Mouse (Mus musculus) T-helper 17 cell (primary cell): ENCODE data around the gene Trip6.

Experiments used
- in situ Hi-C, 2 experiments: fragments of 300-600 bp; cut with MboI, MseI; formaldehyde crosslinking; loops; 1 replicate in 1 of 2; 2 replicates in 1 of 2; pipeline ENCODE4 v1.15.1; 2025; ENCODE audit warnings: high pct_unique_total_duplicates in 2 of 2

The Trip6 gene

DNA sequence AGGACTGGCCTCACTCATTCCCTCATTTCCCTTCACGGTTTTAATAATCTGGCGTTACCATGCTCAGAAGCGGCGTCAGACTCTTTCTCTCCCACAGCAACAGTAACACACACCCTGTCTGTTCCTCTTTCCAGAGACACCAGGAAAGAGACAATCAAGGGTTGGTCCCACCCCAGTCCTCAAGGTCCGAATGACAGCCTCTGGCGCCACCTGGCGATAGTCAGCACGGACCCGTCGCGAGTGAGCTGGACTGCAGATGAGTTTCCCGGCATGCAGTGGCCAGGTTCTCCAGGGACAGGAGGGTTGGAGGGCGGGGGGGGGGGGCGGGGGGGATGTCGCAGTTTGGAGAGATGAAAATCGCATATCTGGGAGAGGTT is 27.6 kb downstream of the Trip6 start:
- in situ Hi-C loops = loop anchor here (5.0 to 25.0 kb wide), 3 partner anchors 129 to 1062 kb away; no protein-coding TSS in a partner anchor

DNA sequence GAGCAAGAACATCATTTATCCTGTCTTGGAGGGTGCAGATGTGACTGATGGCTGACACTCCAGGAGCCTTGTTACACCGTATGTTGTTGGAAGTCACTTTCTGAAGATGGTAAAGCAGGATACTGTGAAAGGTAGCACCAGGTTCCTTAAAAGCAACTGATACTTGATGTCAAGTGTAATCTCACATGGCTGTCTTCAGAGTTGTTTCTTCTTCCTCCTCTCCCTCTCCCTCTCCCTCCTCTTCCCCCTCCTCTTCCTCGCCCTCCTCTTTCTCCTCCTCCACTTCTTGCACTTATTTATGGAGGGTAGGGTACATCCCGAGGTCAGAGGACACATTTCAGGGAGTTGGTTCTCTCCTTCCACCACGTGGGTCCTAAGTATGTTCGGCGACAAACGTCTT is 28.2 kb downstream of the Trip6 start:
- in situ Hi-C loops = loop anchor here (5.0 to 25.0 kb wide), 3 partner anchors 129 to 1061 kb away; no protein-coding TSS in a partner anchor

DNA sequence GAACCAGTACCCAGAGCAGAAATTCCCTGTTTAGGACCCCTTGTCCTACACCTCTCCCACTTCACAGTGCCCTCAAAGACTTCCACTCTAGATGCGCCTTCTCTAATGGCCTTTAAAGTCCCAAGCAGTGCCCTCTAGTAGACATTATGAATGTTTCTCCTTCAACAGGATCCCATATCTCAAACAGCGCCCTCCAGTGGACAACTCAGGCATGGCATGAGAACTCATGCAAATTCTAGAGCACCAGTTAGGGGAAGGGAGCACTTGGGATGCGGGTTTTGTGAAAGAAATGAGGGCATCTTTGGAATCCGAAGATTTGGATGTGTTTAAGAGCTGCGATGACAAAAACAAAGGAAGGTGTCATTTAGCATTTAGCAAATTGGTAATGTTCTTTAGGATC is 29.2 kb downstream of the Trip6 start:
- in situ Hi-C loops = loop anchor here (5.0 to 25.0 kb wide), 3 partner anchors 128 to 1060 kb away; no protein-coding TSS in a partner anchor

DNA sequence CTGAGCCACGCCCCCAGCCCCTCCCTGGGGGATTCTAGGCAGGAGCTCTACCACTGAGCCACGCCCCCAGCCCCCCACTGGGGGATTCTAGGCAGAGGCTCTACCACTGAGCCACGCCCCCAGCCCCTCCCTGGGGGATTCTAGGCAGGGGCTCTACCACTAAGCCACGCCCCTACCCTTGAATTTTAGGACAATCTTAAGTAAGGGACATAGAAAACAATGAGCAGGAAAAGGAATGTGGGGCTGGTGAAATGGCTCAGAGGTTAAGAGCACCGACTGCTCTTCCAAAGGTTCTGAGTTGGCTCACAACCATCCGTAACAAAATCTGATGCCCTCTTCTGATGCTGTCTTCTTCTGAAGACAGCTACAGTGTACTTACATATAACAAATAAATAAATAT is 29.8 kb downstream of the Trip6 start:
- in situ Hi-C loops = loop anchor here in 1 of 2 experiments (10.0 to 25.0 kb wide), 2 partner anchors 272 to 1060 kb away; no protein-coding TSS in a partner anchor

DNA sequence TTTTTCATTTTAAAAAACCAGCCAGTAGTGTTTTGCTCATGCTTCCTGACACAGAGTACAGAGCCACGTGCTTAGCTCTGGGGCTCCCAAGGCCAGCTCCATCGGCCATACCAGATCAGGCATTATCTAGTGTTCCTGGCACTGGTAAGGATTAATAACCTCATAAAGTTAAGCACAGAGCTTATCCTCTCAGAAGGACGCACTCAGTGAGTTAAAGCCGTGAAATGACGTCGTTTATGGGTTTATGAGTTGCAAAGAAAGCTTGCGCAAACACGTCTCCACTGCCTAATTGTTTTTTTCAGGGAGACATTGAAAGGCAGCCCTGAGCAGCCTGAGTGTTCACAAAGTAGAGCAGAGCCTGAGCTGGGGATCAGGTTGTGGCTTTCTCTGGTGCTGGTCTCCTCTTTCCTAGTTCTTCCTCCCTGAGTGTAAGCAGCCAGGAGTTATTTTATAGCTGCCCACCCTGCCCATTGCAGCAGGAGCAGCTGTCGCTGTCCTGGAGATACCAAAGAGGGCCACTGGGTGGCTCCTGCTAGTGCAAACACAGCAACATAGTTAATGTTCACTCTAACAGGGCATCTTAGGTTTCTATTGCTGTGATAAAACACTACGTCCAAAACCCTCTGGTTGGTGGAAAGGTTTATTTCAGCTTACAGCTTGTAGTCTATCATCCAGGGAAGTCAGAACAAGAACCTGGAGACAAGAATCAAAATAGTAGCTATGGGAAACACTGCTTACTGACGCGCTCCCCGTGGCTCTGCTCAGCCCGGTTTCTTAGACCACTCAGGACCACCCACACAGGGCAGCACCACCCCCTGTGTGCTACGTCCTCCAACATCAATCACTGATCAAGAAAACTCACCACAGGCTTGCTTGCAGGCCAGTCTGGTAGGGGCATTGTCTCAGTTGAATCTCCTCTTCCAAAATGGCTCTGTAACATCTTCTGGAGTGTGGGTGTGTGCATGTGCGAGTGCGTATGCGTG is 36.6 kb downstream of the Trip6 start:
- in situ Hi-C loops = loop anchor here in 1 of 2 experiments (25.0 kb wide), 1 partner anchor 265 kb away; no protein-coding TSS in a partner anchor

DNA sequence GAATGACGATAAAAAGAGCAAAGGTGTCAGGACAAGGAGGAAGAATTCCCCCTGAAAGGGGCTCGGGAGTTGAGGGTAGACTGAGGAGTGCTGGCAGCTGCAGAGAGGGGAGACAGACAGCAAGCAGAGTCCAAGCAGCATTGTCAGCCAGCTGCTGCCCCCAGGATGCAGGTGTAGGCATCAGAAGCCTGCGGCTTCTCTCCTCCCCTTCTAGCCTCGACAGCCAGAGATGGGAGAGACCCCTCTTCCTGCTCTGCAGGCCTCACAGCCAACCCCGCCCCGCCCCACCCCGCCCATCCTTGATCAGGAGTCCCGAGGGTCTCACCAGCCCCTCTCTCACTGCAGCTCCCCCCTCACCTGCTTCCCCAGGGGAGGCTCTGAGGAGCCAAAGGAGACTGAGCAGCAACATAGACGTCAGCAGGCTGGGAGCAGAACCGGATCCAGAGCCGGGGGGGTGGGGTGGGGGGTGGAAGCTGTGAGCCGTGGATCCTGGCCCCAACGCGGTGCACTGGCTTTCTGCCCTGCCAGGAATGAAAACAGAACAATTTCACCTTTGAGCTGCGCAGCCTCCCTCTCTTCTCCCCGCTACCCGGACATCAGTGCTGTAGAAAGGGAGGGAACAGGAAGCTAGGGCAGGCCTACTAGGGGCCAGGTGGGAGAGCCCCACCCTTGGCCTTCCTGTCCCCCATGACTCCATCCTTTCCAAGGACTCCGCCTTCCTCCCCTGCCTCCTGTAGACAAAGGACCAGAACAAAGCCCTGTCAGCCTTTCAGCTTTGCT is 45.9 kb downstream of the Trip6 start:
- in situ Hi-C loops = loop anchor here (5.0 to 10.0 kb wide), 3 partner anchors 61 to 1154 kb away; partner anchors contain the start of gene Polr2j (in 1 of the 2)

DNA sequence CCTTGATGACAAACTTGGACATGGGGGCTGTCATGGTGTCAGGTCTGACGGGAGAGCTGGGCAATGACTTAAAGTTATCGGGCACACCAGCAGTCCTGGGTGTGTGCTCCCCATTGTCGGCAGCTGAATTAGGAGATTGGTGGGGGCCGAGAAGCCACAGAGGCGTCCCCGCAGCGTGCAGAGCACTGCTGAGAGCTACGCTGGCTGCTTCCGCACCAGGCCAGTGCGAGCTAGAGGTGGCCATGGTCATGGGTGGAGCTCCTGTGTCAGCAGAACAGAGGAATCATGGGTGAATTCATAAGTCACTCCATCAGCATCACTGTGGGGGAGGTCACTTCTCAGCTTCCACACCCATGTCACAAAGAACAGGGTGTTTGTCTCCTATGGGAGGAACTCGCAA is 49.4 kb downstream of the Trip6 start:
- in situ Hi-C loops = loop anchor here (5.0 to 10.0 kb wide), 3 partner anchors 57 to 1150 kb away; partner anchors contain the start of gene Polr2j (in 1 of the 2)

DNA sequence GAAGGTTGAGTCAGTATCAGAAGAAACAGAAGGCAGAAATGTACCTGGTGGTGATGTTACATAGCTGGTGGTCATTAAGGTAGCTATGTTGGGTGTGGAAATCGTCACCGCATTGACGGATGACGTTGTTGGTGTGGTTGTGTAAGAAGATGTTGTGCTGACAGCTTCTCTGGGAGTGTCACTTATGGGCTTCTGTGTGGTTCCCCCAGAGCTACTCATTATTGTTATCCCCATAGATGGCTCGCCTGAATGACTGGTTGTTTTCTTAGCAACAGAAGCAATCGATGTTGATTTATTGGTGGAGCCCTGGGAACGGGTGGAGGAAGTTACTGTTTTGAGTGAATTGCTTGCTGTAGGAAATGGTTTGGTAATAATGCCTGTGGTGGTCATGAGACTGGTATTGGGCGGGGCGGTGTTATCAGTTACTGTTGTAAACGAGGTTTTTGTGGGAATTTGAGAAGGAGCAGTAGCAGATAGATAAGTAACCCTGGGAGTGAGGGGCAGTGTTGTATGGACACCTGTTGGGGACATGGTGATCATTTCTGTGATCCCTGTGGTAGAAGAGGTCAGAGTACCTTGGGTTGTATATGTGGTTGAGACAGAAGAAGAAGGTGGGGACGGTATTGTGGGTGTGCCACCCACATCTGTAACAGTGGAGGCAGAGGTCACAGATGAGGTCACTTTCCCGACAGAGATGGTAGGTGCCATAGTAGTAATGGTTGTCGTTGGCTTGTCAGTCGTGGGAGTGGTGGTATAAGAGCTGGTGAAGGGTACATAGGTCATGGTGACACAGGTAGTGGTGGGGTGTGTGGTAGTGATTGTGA is 50.1 kb downstream of the Trip6 start:
- in situ Hi-C loops = loop anchor here in 1 of 2 experiments (10.0 kb wide), 2 partner anchors 459 to 1149 kb away; partner anchors contain the start of gene Polr2j
